Mouse (Mus musculus) heart, postnatal 0 days (tissue): Measurements from ENCODE around the gene Bcat2.

Experiments used
- CTCF ChIP-seq: IDR thresholded peaks from 2 replicates; pipeline ENCODE4 v1.5.1; 2016; ENCODE audit warnings: antibody characterized with exemption, control low read depth, low read depth
- EP300 ChIP-seq: IDR thresholded peaks from 2 replicates; pipeline ENCODE4 v1.6.1; 2016; ENCODE audit warnings: antibody characterized with exemption, low read depth

GRCm38 (mm10) chr7:45551512-45551883, 18.5 kb upstream of the Bcat2 start:
- TF ChIP-seq CTCF: no peak
- no peak for TF ChIP-seq EP300
